Mouse (Mus musculus) embryonic fibroblast, embryonic 13.5 days (primary cell): Measurements from ENCODE around the gene Itpr2.

ENCODE experiments used
- CTCF ChIP-seq: IDR thresholded peaks from 2 replicates; pipeline ENCODE4 v1.5.1; 2011; ENCODE audit warnings: mild to moderate bottlenecking, control low read depth, low read length, moderate library complexity, borderline replicate concordance; ENCODE audit not compliant: insufficient read depth
- POLR2A ChIP-seq: IDR thresholded peaks from 2 replicates; pipeline ENCODE4 v1.6.1; 2011; ENCODE audit warnings: low read depth, mild to moderate bottlenecking, control low read depth, low read length, moderate library complexity

- no peak for TF ChIP-seq CTCF
- no peak for TF ChIP-seq POLR2A
Observed at GRCm38 (mm10) chr6:146255656-146256055, 246.4 kb downstream of the Itpr2 start.
